Comparison of ENCODE assay signal across 8 mouse cellular contexts in the genomic region with DNA sequence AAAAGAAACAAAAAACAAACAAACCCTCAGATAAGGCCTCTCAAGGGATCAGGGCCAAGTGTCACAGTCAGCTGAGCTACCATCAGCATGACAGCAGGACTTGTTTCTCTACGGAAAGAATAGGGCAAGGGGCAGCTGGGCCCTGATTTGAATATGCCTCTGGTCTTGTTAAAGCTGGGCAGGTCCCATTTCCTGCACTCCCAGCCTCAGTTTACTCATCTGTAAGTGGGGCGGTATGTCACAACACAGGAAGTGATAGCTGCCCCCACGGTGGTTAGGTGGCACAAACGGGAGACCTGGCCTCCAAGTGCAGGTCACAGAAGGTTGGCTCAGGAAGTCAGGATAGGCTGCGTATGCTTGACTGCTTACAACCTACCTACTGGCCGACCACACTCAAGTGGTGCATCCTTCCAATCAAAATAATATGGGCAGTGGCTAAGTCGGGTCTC. TPM values are rescaled to one million over a fixed set of nuclear protein-coding genes. Genes with fewer than 3 reads are reported as not detected.
DNase-seq lines count a peak whose midpoint lies in the region; ATAC-seq lines count a peak whose summit lies in the region.

No protein-coding gene starts in this region.

- H3K9me3 ChIP-seq in intestine, embryonic 15.5 days, result no peaks in the 10 kb centered on the region
- no peaks in the 10 kb centered on the region for H3K9me3 ChIP-seq in neural tube, embryonic 15.5 days (replicated peaks)

- H3K36me3 ChIP-seq in intestine, embryonic 15.5 days, result no peaks in the 10 kb centered on the region
- peaks cover 2% of the 10 kb centered on the region; the same call in 1 of the 2 replicates for H3K36me3 ChIP-seq in neural tube, embryonic 15.5 days

- ATAC-seq in intestine, embryonic 15.5 days, result 0 out of 2 replicates have a peak, but pooled peaks have one; percentile 1
- ATAC-seq in neural tube, embryonic 15.5 days (ENCODE audit: low FRiP score), result no peak

- DNase-seq in cerebellum, adult 9-11 months, result peak; percentile 48
- no peak for DNase-seq in cerebellum, postnatal 14 days
- DNase-seq in spleen, postnatal 4 days (ENCODE audit: low spot score in 2 of 2), result peak; percentile 22 to 64
- no peak for DNase-seq in spleen, adult 18-20 months
- no peak for DNase-seq in right cerebral cortex, postnatal 10 days (ENCODE audit: low spot score in 2 of 2)
- no peak for DNase-seq in ovary, postnatal 14 days (ENCODE audit: low spot score)

- H3K4me2 ChIP-seq in intestine, embryonic 15.5 days (replicated peaks), result peak overlapping the region; percentile 84
- peak overlapping the region; percentile 88 for H3K4me2 ChIP-seq in neural tube, embryonic 15.5 days

- H3K27ac ChIP-seq in intestine, embryonic 15.5 days, result no peak overlapping the region
- peak overlapping the region; percentile 89; the same call in 1 of the 2 replicates for H3K27ac ChIP-seq in neural tube, embryonic 15.5 days (replicated peaks)

- peak overlapping the region; percentile 81 for H3K9ac ChIP-seq in intestine, embryonic 15.5 days
- peak overlapping the region; percentile 94 for H3K9ac ChIP-seq in neural tube, embryonic 15.5 days (replicated peaks)

- H3K4me3 ChIP-seq in intestine, embryonic 15.5 days (replicated peaks), result peak overlapping the region; percentile 94
- peak overlapping the region; percentile 97 for H3K4me3 ChIP-seq in neural tube, embryonic 15.5 days (replicated peaks)

- peaks cover 14% of the 10 kb centered on the region for H3K4me1 ChIP-seq in intestine, embryonic 15.5 days (replicated peaks)
- peaks cover 43% of the 10 kb centered on the region for H3K4me1 ChIP-seq in neural tube, embryonic 15.5 days

- H3K27me3 ChIP-seq in intestine, embryonic 15.5 days (replicated peaks), result no peaks in the 10 kb centered on the region
- H3K27me3 ChIP-seq in neural tube, embryonic 15.5 days (replicated peaks), result no peaks in the 10 kb centered on the region

- 34% methylated on average over 7 of the region's 7 CpGs for whole genome bisulfite sequencing in intestine, embryonic 15.5 days
- WGBS in neural tube, embryonic 15.5 days, result 30% methylated on average over 7 of the region's 7 CpGs

RNA-seq across cellular contexts. Expression of gene Natd1, which starts 2.0 kb away (rescaled TPM):
- polyA plus RNA-seq in intestine, embryonic 15.5 days (2015; fragmentation: Nextera tagmentation; extraction: Ambion mirVana), result 9.6 and 11.9 TPM in 2 replicates
- 23.6 and 23.9 TPM in 2 replicates for polyA plus RNA-seq in neural tube, embryonic 15.5 days (2015; fragmentation: Nextera tagmentation; extraction: Ambion mirVana)

RNA-seq across cellular contexts. Expression of gene Map2k3, which starts 19.3 kb away (rescaled TPM):
- 127 and 144 TPM in 2 replicates for polyA plus RNA-seq in intestine, embryonic 15.5 days (2015; fragmentation: Nextera tagmentation; extraction: Ambion mirVana)
- polyA plus RNA-seq in neural tube, embryonic 15.5 days (2015; fragmentation: Nextera tagmentation; extraction: Ambion mirVana), result 30.4 and 47.4 TPM in 2 replicates

RNA-seq across cellular contexts. Expression of gene Tmem11, which starts 33.5 kb away (rescaled TPM):
- polyA plus RNA-seq in intestine, embryonic 15.5 days (2015; fragmentation: Nextera tagmentation; extraction: Ambion mirVana), result 62.9 and 70.9 TPM in 2 replicates
- 56.4 and 61.7 TPM in 2 replicates for polyA plus RNA-seq in neural tube, embryonic 15.5 days (2015; fragmentation: Nextera tagmentation; extraction: Ambion mirVana)

Comparison
In these comparisons a context has a peak if more than half of its experiments do, and no peak if none do; other contexts are left out.
1. DNase-seq: peak in cerebellum, adult 9-11 months (single experiment) and spleen, postnatal 4 days (2 of 2); none in cerebellum, postnatal 14 days (0 of 2), spleen, adult 18-20 months (0 of 2), right cerebral cortex, postnatal 10 days (0 of 2) and ovary, postnatal 14 days (single experiment).